Mouse (Mus musculus) thymus, postnatal 36 days (tissue): ENCODE results near the gene Myo18a.

ENCODE experiments used
- DNase-seq, 2 experiments: peaks; one replicate each; pipeline ENCODE4 v3.0.0; 2022; ENCODE audit warnings: mixed read lengths in 2 of 2

Myo18a gene

DNA sequence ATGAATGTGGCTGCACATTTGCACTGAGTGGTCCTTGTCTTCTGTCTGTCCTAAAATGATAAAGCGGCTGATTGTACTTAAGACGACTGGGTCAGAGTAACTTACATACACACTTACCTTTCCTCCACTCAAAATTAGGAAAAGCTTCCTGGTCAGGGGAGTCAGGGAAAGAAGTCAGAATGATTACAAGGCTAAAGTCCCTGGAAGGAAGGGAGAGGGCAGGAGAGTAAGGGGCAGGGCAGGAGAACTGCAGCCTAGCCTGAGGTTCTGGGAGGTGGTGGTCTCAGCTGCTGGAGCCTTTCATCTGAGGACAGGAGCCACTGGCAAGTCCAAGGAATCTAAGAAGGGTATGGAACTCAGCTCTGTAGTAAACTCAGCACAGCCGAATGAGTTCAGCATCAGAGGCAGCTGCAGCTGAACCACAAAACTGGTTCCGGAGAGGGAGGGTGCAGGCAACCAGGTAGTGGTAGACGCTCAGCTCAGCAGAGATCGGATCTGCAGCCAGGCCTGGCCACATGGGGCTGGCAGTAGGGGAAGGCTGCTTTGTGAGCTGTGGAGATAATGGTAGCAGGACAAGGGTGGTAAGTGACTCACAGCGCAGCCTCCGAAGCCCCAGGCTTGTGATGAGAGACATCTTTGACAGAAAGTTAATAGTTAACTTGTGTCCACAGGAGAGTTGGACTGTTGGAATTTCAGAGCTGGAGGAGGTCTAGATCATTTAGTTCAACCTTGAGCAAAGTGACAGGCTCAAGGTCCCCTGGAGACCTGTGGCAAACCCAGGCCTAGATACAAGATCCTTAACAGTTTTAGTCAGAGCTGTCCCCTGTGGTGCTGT lies 9.1 kb downstream of the Myo18a start:
- DNase-seq, result peak; percentile 33 to 56

DNA sequence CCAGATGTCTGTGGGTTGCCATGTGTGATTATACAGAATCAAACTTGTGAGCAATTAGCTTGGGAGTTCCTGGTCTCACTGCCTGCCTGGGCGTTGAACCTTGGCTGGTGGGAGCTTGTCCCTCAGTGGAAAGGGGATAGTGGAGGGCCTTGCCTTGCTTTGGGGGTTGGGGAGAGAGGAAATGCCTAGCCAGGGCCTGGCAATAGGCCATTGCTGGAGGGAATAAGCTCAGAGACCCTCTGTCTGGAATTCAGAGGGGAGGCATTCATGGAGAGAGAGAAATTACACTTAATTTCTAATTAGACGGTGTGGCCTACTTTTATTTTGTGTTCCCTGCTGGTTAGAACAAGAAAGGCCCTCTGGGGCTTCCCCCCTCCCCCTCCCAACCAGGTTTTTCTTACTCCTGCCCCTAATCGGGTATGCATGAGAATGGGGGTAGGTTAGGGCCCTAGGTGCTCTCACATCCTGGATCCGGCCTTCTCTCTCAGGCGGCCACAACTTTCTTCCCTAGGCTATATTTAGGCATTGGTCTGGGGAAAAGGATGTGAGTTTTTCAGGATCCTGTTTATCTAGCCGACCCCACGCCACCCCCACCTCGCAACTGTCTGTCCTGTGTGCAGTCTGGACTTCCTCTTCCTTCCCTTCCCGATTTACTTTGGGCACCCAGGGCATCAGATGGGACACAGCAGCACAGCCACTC lies 12.8 kb downstream of the Myo18a start:
- DNase-seq, result no peak

DNA sequence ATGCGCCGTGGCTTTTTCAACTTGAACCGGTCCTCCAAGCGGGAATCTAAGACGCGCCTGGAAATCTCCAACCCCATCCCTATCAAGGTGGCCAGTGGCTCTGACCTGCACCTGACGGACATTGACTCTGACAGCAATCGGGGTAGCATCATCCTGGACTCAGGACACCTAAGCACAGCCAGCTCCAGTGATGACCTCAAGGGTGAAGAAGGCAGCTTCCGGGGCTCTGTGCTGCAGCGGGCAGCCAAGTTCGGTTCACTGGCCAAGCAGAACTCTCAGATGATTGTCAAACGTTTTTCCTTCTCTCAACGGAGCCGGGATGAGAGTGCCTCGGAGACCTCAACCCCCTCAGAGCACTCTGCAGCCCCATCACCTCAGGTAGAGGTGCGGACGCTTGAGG lies 14.4 kb downstream of the Myo18a start:
- no peak for DNase-seq

DNA sequence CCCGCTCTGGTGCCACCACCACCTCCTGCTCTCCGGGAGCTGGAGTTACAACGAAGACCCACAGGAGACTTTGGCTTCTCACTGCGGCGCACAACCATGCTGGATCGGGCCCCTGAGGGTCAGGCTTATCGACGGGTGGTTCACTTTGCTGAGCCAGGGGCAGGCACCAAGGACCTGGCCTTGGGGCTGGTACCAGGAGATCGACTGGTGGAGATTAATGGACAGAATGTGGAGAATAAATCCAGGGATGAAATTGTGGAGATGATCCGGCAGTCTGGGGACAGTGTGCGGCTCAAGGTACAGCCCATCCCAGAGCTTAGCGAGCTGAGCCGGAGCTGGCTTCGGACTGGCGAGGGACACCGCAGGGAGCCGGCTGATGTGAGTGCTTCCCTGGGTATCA lies 14.9 kb downstream of the Myo18a start:
- no peak for DNase-seq

DNA sequence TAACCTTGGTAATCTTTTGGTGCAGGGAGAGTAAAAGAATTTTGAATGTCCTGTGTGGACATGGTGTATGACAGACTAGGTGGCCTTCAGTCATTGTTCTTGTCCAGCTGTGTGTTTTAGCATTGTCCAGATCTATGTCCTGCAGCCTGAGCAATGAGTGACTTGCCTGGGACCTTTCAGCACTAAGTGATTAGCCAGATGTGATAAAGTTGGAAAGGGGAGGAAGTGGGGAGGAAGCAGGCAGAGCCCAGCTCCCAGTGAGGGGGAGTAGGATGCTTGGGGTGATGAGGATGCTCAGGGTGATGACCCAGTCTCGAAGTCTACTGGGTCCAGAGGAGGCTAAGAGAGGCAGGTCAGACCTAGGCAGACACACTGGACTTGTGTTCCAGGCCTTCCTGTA lies 16.2 kb downstream of the Myo18a start:
- DNase-seq, result no peak

DNA sequence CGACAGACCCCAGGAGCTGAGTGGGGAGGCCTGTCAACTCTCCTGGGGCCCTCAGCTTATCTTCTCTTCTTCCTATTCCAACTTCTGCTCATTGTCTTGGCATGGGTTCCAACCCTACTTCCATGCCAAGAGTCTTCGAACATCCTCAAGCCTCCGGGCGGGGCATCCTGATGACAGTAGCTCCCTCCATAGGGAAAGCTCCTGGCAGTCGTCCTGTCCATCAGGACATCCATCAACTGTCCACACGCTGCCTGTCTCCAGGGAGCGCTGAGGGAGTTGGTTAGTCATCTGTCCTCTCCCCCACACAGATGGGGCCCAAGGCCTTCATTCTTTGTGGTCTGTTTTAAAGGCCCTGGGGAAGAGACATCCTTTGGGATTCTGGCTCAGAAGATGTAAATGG lies 18.0 kb downstream of the Myo18a start:
- DNase-seq, result no peak

- DNase-seq, result no peak
These were observed 19.2 kb downstream of the Myo18a start for GRCm38 (mm10) chr11:77782104-77782815.

DNA sequence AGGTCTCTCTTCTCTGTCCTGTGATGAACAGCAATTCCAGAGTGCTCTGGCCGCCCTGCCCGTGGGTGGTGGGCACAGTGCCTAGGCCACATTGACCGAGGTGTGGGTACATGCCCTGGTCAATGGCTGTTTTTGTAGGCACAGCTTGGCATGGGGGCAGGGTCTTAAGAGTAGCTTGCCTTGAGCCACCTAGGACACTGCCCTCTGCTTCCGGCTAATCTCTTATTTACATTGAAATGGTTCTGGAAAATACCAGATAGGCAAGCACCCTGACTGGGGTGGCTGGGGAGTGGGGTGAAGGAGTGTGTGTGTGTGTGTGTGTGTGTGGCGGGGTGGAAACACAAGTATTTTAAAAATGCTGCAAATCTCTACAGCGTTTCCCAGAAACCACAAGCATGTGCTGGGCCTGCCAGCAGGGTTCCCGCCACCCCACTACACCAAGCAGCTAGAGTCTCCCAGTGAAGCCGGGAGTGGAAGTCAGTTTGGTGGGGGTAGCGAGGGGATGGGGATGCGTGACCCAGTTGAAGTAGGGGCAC lies 20.2 kb downstream of the Myo18a start:
- no peak for DNase-seq

GRCm38 (mm10) chr11:77783747-77784646 lies 21.0 kb downstream of the Myo18a start:
- DNase-seq, result peak; percentile 48 to 59

DNA sequence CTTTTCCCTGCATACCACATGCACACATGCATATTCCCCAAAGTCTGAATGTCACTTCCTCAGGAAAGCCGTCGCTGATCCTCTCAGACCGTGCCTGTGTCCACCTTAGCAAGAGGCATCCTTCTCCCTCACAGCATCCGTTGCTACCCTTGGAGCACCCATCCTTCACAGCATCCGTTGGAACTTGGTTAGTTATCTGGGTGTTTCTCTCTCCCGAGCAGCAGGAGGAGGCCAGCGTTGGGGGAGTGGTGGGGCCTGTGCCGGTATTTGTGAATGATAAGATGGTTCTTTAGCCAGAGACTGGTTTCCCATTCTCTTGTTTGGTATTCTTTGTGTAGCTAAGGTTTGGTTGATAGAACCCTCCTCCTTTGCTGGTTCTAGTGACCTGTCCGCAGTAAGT lies 21.8 kb downstream of the Myo18a start:
- no peak for DNase-seq

GRCm38 (mm10) chr11:77785396-77785767 lies 22.3 kb downstream of the Myo18a start:
- no peak for DNase-seq

- DNase-seq, result no peak
These were observed 22.9 kb downstream of the Myo18a start for GRCm38 (mm10) chr11:77785768-77786561.

GRCm38 (mm10) chr11:77787707-77788106 lies 24.7 kb downstream of the Myo18a start, which contains the start of gene Gm10277:
TSS of gene Gm10277 (minus strand) at chr11:77787747.
- no peak for DNase-seq

- DNase-seq, result no peak
These were observed 26.5 kb downstream of the Myo18a start for GRCm38 (mm10) chr11:77789512-77789911.

DNA sequence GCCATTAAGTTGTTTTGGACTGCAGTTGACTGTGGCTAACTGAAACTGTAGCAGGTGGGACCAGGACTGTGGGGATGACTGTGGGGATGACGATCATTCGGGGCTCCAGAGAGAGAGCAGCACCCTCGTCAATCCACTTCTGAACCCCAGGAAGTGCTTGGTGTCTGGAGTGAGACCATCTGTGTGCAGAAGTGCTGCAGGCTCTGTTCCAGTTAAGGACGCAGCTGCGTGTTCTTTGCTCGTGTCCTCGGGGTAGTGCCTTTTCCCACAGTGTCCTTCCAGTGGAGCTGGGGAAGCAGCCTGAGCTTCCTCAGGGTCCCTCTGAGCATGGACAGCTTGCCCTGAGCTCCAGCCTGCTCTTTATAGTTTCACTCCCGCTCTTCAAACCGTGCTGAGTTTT lies 27.2 kb downstream of the Myo18a start:
- DNase-seq, result peak; percentile 44 to 66

DNA sequence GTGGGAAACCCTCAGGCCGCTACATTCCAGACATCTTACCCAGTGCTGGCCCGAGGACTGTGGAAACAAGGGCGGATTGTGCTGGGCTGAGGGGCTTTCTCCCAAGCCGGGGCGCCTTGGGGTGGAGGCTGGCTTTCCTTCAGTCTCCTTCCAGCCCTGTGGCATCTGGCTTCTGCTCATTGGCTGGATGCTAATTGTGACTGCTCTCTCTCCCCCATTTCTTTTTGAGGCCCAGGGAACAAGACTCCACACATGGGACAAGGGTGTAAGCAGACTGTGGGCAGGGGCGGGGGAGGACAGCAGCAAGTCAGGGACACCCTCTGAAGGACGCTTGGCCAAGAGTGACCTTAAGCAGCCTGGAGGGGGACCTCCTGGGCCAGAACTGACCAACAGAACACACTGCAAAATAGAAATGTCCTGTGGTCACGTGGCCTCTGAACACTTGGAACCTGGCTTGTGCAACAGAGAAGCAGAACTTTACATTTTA lies 28.2 kb downstream of the Myo18a start:
- peak in 1 of 2 experiments; percentile 30 for DNase-seq

DNA sequence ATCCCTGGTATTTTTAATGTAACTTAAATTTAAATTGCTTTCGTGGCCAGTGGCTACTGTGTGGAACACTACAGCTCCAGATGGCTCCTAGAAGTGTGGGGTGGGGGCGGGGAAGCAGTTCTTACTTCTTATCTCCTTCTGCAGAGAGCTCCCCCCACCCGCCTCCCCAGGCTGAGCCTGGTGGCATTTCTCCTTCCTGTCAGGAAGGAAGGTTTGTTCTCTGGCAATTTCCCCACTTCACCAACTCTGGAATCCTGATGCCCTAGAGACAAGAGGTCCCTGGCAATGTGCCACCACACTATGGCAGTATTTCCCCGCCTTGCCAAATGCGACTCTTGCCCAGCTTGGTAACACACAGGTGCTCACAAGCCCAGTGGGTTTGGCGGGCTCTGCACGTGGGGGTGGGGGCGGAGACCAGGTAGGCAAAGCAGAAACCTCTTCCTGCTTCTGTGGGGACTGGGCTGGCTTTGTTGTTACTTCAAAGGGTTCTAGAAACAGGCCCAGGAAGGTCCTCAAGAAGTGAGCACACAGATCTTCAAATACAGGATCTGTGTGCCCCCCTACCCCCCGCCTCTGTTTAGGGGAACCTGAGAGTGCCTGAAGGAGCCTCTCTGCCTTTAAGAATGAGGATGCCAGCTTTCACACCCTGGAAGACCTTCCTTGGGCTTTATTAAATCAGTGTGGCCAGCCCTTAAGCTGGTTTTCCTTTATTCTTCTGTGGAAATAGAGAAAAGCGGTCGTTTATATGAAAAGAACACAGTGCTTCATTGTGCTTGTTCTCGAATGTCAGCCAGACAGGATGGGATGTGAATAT lies 28.9 kb downstream of the Myo18a start:
- peak; percentile 88 to 93 for DNase-seq

GRCm38 (mm10) chr11:77792566-77792909 lies 29.5 kb downstream of the Myo18a start:
- DNase-seq, result peak in 1 of 2 experiments; percentile 29

- peak; percentile 97 to 98 for DNase-seq
These were observed 30.3 kb downstream of the Myo18a start for GRCm38 (mm10) chr11:77793238-77793930.

- no peak for DNase-seq
These were observed 32.2 kb downstream of the Myo18a start for GRCm38 (mm10) chr11:77795216-77795615.
